Mouse (Mus musculus) adrenal gland, adult (tissue): ENCODE results near the gene Otub1.

Experiments used
- DNase-seq, 2 experiments: peaks; one replicate each; pipeline ENCODE4 v3.0.0; 2022 to 2023; ENCODE audit warnings: low spot score in 1 of 2; ENCODE audit not compliant: inconsistent age in 2 of 2

Gene Otub1

GRCm38 (mm10) chr19:7205753-7206736 lies at the start of gene Otub1:
Gene Otub1 (minus strand): TSS chr19:7206316.
- peak; percentile 96 to 98 for DNase-seq

GRCm38 (mm10) chr19:7246021-7246420 lies 39.9 kb upstream of the Otub1 start:
- DNase-seq, result no peak

DNA sequence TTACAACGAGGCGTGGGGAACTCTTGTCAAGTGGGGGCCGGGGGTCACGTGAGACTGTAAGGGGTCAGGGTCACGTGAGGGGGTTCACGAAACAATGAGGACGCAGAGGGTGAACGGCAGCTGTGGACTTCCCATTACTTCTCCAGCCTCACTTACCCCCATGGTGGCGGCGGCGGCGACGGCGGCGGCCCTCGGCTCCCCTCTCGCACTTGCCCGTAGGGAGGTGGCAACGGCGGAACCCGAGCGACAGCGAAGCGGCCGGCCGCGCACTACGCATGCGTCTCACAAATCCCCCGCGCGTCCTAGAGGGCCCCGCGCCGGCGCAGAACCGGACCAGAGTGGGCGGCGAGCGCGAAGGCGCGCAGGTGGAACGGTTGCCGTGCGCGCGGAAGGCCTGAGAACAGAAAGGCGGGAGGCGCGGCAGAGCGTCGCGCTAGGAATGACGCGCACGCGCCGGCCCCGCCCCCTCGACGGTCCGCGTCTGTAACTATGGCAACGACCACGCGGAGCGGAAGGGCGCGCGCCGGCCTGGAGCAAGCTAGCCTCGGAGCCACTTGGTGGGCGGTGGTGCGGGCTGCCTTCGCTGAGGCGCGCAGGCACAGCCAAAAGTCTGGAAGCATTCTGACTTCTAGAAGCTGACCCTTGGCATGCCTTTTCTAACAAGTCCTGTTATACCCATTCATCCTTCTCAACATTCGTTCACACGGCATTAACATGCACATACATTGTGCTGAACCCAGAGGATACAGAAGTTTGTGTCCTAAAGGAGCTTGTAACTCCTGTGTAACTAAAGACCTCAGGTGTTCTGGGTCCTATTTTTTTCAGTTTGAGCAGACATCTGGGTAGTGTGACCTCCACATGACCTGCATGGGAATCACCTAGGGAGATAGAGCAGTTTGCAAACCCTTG lies 34.9 kb upstream of the Otub1 start, which contains the start of gene Naa40:
Gene Naa40 (minus strand): TSS at position 402 of the 909 bp plus-strand sequence.
- peak; percentile 95 to 96 for DNase-seq

DNA sequence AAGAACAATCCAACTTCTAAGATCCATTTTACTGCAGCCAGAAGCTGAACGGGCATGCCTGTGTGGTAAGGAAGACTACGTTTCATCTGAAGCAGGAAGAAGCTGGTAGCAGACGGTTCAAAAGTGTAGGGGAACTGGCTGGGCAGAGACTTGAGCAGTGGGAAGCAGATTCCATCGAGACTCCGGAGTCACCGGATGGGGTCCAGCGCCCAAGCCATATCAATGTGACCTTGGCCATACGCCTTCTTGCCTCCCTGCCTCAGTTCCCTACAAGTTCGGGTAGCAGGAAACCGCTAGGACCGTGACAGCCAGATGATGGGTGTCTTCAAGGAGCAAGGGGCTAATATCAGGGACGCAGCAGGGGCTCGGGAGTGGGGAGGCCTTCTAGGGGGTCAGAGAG lies 34.2 kb upstream of the Otub1 start:
- DNase-seq, result peak in 1 of 2 experiments; percentile 69

DNA sequence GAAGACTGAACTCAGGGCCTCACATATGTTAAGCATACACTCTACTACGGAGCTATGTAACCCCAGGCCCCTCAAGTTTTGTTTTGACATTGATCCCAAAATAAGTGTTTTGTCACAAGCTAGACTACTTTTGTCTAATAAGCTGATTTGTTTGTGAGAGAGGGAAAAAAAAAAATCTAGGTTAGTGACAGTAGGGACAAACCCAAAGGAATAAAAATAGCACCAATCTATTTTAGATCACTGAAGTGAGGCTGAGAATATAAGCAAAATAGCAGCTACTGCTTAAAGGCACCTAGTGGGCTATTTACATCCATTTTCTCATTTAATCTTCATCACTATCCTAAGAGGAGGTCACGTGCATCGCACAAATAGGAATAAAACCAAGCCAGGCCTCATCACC lies 33.5 kb upstream of the Otub1 start:
- DNase-seq, result peak in 1 of 2 experiments; percentile 27

- no peak for DNase-seq
Measured at GRCm38 (mm10) chr19:7236742-7237141, 30.6 kb upstream of the Otub1 start.

DNA sequence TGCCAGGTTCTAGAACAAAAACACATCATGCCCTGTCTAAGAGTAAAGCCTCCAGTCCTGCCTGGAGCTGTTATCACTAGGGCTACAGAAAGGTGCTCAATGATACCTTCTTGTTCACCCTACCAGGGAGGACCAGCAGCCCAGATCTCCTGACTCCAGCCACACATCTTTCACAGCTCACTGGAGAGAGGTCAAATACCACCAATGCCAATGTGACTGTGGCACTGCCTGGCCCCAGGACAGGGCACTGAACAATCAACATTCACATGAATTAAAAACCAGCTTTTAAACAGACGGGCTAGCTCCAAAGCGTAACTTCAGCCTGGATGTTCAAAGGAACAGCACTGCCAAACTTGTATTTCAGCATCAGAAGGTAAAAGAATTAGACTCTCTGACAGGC lies 29.9 kb upstream of the Otub1 start:
- no peak for DNase-seq

DNA sequence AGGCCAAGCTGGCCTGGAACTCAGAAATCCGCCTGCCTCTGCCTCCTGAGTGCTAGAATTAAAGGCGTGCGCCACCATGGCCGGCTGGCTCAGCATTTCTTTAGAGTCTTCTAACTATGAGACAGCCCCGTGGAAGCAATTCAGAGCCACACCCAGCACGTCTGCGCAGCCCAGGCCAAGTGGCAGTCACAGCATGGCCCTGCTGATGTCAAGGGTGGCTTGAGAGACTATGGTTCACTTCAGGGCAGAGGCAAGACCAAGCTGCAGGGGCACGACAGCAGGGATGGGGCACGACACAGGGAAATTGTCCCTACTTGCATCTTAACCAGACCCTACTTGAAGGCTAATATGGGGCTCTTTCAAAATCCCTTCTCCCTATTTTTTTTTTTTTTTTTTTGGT lies 29.3 kb upstream of the Otub1 start:
- no peak for DNase-seq

DNA sequence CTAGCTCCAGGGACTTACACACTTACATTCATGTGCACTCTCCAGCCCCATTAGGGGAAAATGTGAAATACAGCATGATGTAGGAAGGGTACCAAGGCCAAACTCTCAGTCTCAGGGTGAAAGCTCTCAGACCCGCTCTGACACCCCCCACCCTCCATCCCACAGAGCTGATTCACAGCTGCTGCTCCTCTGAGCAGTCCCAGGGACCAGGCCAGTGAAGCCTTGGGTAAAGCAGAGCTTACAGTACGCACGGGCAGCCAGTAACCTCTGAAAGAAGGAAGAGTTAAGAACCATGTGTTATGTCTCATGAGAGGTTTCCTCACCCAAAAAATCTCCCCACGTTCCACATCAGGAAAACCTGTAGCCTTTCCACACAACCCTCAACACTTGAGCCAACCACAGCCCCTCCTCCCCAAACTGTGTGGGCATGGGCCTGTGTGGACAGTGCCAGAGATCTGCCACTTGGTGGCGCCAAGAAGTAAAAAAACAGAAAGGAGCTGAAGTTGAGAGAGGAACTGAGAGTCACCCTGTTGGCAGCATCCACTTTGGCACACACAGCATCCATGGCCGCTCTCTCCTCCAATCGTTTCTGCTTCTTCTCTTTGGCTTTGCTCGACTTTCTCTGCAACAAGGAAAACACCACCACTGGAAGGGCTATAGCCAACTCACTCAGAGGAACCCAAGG lies 28.6 kb upstream of the Otub1 start:
- peak; percentile 83 to 93 for DNase-seq

DNA sequence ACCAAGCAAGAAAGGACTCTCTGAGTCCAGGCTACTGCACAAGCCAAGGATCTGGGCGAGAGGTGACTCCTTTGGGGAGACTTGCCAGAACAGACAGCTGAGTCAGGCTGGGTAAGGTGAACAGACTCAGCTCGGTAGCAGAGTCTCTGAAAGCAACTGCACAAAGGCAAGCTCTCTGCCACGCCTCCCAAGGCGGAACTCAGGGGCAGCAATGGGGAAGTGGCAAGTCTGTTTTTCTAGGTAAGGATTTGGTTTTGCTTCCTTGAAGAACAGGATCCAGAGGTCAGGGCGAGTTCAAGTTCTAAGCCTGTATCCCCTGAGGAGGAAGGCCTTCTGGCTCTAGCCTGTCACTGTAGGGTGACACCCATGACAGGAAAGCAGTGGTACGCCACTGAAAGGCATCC lies 20.4 kb upstream of the Otub1 start:
- DNase-seq, result peak in 1 of 2 experiments; percentile 41

DNA sequence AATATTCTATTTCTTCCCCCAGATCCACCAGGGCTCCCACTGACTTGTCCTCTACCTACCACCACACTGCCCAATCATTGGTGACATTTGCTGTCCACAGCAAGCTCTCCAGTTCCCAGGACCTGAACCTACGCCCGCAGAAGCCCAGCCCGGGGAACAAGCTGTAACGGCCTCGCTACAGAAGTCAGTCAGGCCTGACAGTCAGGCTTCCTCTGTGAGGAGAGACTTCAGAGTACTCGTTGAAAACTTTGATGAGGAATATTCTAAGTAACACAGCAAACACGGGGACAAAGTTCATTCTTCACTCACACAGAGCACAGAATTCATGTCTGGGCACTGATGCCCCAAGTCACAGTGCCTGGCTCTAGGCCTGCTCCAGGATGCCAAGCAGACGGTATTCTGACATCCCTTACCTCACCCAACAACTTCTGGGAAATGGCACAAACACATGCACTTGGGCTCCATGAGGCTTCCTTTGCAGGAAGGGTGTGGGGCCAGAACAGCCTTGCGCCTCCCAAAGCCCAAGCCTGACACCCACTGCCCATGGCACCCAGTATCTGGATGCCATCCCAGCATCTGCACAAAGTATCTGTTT lies 19.1 kb upstream of the Otub1 start:
- peak in 1 of 2 experiments; percentile 37 for DNase-seq

DNA sequence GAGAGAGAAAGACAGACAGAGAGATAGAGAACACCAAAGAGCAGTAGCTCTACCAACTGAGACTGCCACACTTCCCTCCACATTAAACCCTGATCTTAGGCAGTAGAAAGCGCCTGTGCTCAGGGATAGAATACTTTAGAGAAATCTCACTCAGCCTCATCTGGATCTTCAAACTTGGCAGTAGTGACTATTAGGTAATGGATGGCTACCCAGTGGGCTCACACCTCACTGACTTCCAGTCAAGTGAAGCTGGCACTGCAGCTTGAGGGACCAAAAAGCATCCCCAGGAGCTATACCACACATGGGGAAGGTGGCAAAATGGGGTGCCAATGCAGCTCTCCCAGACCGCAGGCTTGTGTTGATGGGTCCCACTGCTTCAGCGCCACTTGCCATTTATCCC lies 18.1 kb upstream of the Otub1 start:
- DNase-seq, result no peak

DNA sequence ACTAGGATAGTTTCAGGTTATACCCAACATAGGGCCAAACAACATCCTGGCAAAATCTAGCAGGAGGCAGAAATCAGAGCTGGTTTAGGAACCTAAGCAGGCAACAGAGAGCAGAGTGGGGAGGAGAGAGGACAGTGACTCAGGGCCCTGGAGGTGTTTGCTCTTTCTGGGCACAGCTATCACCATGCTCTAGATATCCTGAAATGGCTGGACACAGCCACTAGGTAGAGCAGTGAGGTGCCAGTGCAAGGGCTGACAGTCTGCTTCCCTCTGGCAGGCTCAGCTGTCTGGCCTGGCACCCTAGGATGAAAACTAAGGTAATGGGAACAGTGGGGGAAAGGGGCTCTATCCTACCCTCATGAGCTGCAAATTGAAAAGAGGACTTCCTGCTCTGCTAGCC lies 17.4 kb upstream of the Otub1 start:
- no peak for DNase-seq

DNA sequence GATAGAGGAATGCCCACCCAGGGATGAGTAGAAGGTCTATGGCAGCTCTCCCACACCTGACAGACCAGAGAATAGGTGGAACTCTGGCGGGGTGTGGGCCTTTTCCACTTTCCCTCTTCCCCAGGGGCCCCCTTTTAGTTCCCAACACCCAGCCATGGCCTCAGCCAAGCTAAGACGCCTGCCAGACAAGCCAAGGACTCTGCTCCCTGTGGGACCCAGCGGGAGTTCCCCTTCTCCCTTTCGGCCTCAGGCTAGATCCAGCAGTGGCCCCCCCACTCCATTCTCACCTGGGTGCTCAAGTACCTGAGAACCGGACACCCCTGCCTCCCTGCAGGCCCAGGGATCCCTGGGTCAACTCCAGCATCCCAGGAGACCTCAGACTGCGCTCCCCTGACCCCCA lies 16.1 kb upstream of the Otub1 start:
- peak in 1 of 2 experiments; percentile 45 for DNase-seq

GRCm38 (mm10) chr19:7218753-7219152 lies 12.6 kb upstream of the Otub1 start:
- DNase-seq, result no peak

DNA sequence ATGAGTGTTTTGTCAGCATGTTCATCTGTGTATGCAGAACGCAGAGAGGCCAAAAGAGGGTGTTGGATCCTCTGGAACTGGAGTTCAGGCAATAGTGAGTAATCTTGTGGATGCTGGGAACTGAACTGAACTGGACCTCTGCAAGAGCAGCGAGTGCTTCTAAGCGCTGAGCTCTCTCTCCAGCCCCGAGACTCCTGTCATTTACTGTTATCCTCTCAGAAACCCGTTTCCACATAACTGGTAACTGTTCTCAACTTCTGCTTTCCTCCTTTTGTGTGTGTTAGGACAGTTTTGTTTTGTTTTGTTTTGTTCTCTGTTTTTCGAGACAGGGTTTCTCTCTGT lies 11.8 kb upstream of the Otub1 start:
- no peak for DNase-seq

DNA sequence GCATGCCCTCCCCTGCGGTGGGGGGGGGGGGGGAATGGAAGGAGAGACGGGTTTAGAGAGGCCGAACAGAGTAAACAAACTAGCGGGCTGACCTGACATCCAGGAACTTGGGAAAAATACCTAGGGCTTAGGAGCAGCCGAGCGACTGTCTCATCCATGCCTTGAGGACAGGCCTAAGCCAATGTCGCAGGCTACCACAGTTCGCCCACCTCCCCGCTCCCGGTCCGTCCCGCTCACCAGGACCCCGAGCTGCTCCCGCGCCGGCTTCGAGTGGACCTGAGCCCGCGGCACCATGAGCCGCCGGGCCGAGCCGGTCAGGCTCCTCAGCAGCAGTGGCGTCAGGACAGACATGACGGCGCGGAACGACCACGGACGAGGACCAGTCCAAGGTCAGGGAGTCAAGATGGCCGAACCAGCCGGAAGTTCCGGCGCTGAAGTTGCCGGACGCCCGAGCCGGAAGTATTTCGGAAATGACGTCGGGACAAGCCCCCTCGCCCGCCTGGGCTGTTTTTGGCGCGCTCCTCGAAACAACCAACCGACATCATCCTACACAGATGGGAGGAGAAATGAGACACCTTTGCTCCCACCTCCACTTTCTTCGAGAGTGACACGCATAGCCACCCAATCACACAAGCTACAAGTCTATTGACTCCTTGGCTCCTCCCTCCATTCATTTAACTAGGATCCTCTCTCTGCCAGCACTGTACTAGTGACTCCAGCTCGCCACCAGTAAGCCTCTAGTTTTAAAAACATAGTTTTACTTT lies 11.2 kb upstream of the Otub1 start, which contains the start of gene Cox8a:
Gene Cox8a (minus strand): TSS at position 455 of the 764 bp plus-strand sequence.
- DNase-seq, result peak; percentile 98 to 99

GRCm38 (mm10) chr19:7214484-7214883 lies 8.4 kb upstream of the Otub1 start:
- DNase-seq, result peak; percentile 26 to 65

DNA sequence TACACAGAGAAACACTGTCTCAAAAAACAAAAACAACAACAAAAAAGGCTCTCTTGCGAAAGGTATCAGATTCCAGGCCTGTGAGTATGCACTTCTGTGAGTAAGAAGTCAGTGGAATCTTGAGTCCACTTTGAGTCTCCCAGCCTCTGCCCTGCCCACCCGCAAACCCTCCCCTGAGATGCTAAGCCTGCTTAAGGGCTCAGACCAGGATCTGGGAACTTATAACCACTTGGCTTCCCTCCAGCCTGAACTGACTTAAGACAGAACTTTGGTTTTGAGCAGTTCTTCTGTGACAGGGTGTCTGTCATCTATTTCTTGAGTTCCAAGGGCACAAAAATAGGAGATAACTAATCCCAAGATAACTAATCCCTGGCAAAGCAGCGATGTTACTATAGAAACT lies 6.9 kb upstream of the Otub1 start:
- DNase-seq, result no peak

DNA sequence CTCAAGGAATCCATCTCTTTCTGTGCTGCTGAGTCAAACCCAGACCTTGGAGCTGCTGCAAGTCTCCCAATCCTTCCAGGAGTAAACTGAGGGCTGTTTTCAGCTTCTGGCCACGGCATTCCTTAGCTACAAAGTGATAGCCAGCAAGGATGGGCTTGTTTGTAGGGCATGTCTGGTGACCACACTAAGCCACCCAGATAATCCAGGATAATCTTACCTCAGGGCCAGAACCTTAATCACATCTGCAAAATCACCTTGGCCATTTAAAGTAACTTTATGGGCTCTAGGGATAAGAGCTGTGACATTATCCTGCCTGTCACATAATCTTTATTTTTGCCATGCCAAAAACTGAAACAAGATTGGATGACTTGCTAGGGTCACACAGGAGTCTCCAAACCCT lies 6.1 kb upstream of the Otub1 start:
- DNase-seq, result no peak
